In the genomic region with DNA sequence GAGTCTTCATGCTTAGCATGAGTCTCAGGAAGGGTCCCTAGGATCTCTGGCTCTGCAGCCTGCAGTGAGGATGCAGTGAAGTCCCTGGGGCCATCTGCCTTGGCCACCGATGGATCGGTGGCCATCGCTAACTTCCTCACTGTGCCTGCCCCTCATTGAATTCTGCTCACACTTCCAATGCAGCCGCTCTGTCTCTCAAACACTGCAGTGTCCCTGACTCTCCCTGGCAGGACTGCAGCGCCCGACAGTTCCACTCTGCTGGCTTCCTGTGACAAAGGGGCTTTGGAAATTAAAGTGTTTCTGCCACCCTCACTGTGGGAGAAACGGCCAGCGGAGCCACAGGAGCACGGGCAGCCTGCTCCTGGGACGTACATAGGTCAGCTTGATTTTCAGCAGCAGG, we compare ENCODE assay signal across 12 mouse cellular contexts.
DNase-seq lines count a peak whose midpoint lies in the region; ATAC-seq and TF ChIP-seq lines count a peak whose summit lies in the region.
"Had no signal": no experiment of that assay in that cellular context is flagged by ENCODE, and none has a peak within 500 bp of the region (broad histone marks: within the 10 kb centered on the region; RNA-seq: fewer than 3 reads in every experiment).

No protein-coding gene starts in this region.

- H3K4me3 ChIP-seq in forebrain, embryonic 10.5 days: no peak overlapping the region
- no peak overlapping the region for H3K4me3 ChIP-seq in forebrain, embryonic 11.5 days (ENCODE audit: low read depth, low read length)
- H3K4me3 ChIP-seq in hindbrain, postnatal 0 days (ENCODE audit: low read length): no peak overlapping the region
- H3K4me3 ChIP-seq in neural tube, embryonic 15.5 days (replicated peaks): no peak overlapping the region
- no peak overlapping the region for H3K4me3 ChIP-seq in left cerebral cortex, adult 2 months

- 80% methylated on average over 10 of the region's 10 CpGs for WGBS in forebrain, embryonic 10.5 days
- WGBS in forebrain, embryonic 11.5 days: 73% methylated on average over 10 of the region's 10 CpGs
- 21% methylated on average over 10 of the region's 10 CpGs for WGBS in hindbrain, postnatal 0 days
- 33% methylated on average over 10 of the region's 10 CpGs for WGBS in neural tube, embryonic 15.5 days

- no peak overlapping the region for H3K9ac ChIP-seq in forebrain, embryonic 11.5 days (ENCODE audit: low read length)
- H3K9ac ChIP-seq in hindbrain, postnatal 0 days (replicated peaks; ENCODE audit: low read length): no peak overlapping the region
- no peak overlapping the region for H3K9ac ChIP-seq in neural tube, embryonic 15.5 days (replicated peaks)

- no peak for DNase-seq in forebrain, embryonic 10.5 days (ENCODE audit: extremely low spot score, low spot score)
- DNase-seq in forebrain, embryonic 11.5 days (ENCODE audit: low spot score): no peak
- DNase-seq in right cerebral cortex, postnatal 4 days: peak; percentile 28
- no peak for DNase-seq in right cerebral cortex, adult 2 months (ENCODE audit: low spot score in 2 of 2)
- DNase-seq in hindbrain, postnatal 0 days (ENCODE audit: low spot score): peak; percentile 46
- DNase-seq in left cerebral cortex, adult 2 months (ENCODE audit: extremely low spot score in 1 of 2, low spot score in 2 of 2): no peak
- no peak for DNase-seq in left cerebral cortex, adult 18-20 months (ENCODE audit: low spot score in 2 of 2)
- DNase-seq: adrenal gland, postnatal 25 days; heart, adult 18-20 months; kidney, postnatal 25 days; thymus, adult 18-20 months had no signal

- TF ChIP-seq CTCF in hindbrain, postnatal 0 days (IDR thresholded peaks at IDR 0.05; ENCODE audit: low read depth): no peak
- no peak for TF ChIP-seq CTCF in left cerebral cortex, adult 2 months (IDR thresholded peaks at IDR 0.05)

- no peak for ATAC-seq in forebrain, embryonic 11.5 days (replicated peaks; ENCODE audit: low FRiP score)
- peak; percentile 65; the same call in 1 of the 2 replicates for ATAC-seq in hindbrain, postnatal 0 days
- peak; percentile 58; the same call in 1 of the 2 replicates for ATAC-seq in neural tube, embryonic 15.5 days (ENCODE audit: low FRiP score)

- H3K4me2 ChIP-seq in forebrain, embryonic 11.5 days (ENCODE audit: low read depth, low read length, severe bottlenecking): no peak overlapping the region
- H3K4me2 ChIP-seq in hindbrain, postnatal 0 days (ENCODE audit: low read depth, low read length): 0 out of 2 replicates have a peak overlapping the region, but pooled peaks have one; percentile 13
- H3K4me2 ChIP-seq in neural tube, embryonic 15.5 days: no peak overlapping the region

- peaks cover 24% of the 10 kb centered on the region for H3K4me1 ChIP-seq in forebrain, embryonic 10.5 days
- no peaks in the 10 kb centered on the region for H3K4me1 ChIP-seq in forebrain, embryonic 11.5 days (replicated peaks; ENCODE audit: control insufficient read depth, insufficient read depth, low read length)
- peaks cover 11% of the 10 kb centered on the region; the same call in 1 of the 2 replicates for H3K4me1 ChIP-seq in hindbrain, postnatal 0 days (ENCODE audit: insufficient read depth, low read length)
- H3K4me1 ChIP-seq in neural tube, embryonic 15.5 days: peaks cover 19% of the 10 kb centered on the region

- 0 out of 2 replicates have a peak overlapping the region, but pooled peaks have one; percentile 2 for H3K27ac ChIP-seq in forebrain, embryonic 10.5 days
- H3K27ac ChIP-seq in forebrain, embryonic 11.5 days (ENCODE audit: low read depth, low read length): no peak overlapping the region
- peak overlapping the region; percentile 45 for H3K27ac ChIP-seq in hindbrain, postnatal 0 days
- H3K27ac ChIP-seq in neural tube, embryonic 15.5 days (replicated peaks): 0 out of 2 replicates have a peak overlapping the region, but pooled peaks have one; percentile 23
- no peak overlapping the region for H3K27ac ChIP-seq in left cerebral cortex, adult 2 months

- no peaks in the 10 kb centered on the region for H3K27me3 ChIP-seq in forebrain, embryonic 10.5 days (ENCODE audit: poor library complexity, severe bottlenecking)
- H3K27me3 ChIP-seq in forebrain, embryonic 11.5 days (ENCODE audit: control insufficient read depth, insufficient read depth, low read length): no peaks in the 10 kb centered on the region; the same call in 1 of the 2 replicates
- no peaks in the 10 kb centered on the region for H3K27me3 ChIP-seq in hindbrain, postnatal 0 days (ENCODE audit: insufficient read depth, low read length)
- H3K27me3 ChIP-seq in neural tube, embryonic 15.5 days (replicated peaks): no peaks in the 10 kb centered on the region; the same call in 1 of the 2 replicates

- intact Hi-C loops in left cerebral cortex, adult 2 months (cut with DNase I): no loop called here

- no peaks in the 10 kb centered on the region for H3K36me3 ChIP-seq in forebrain, embryonic 10.5 days (replicated peaks)
- H3K36me3 ChIP-seq in forebrain, embryonic 11.5 days (ENCODE audit: control insufficient read depth, insufficient read depth, low read length): no peaks in the 10 kb centered on the region
- H3K36me3 ChIP-seq in hindbrain, postnatal 0 days (ENCODE audit: insufficient read depth, low read length): peaks cover 12% of the 10 kb centered on the region; the same call in 1 of the 2 replicates
- peaks cover 14% of the 10 kb centered on the region; the same call in 1 of the 2 replicates for H3K36me3 ChIP-seq in neural tube, embryonic 15.5 days

- H3K9me3 ChIP-seq in forebrain, embryonic 10.5 days: no peaks in the 10 kb centered on the region
- H3K9me3 ChIP-seq in forebrain, embryonic 11.5 days (ENCODE audit: control insufficient read depth, low read length): no peaks in the 10 kb centered on the region
- H3K9me3 ChIP-seq in hindbrain, postnatal 0 days (ENCODE audit: low read length): no peaks in the 10 kb centered on the region
- no peaks in the 10 kb centered on the region for H3K9me3 ChIP-seq in neural tube, embryonic 15.5 days (replicated peaks)

Comparison
In these comparisons a context has a peak if more than half of its experiments do, and no peak if none do; other contexts are left out.
1. DNase-seq: peak in right cerebral cortex, postnatal 4 days (single experiment) and hindbrain, postnatal 0 days (single experiment); none in forebrain, embryonic 10.5 days (single experiment), forebrain, embryonic 11.5 days (single experiment), right cerebral cortex, adult 2 months (0 of 2), left cerebral cortex, adult 2 months (0 of 2) and left cerebral cortex, adult 18-20 months (0 of 2).
2. H3K27ac ChIP-seq: peak in forebrain, embryonic 10.5 days (single experiment), hindbrain, postnatal 0 days (single experiment) and neural tube, embryonic 15.5 days (single experiment); none in forebrain, embryonic 11.5 days (single experiment) and left cerebral cortex, adult 2 months (single experiment).